Mouse (Mus musculus) lung, adult 2 months (tissue): ENCODE measurements around the gene Ankrd44.

Source experiments
- CTCF ChIP-seq: fragments of 200-500 bp; IDR thresholded peaks from 2 replicates; pipeline ENCODE4 v1.5.1; 2011; ENCODE audit warnings: mild to moderate bottlenecking, low read length, control low read depth; ENCODE audit not compliant: insufficient read depth
- POLR2A ChIP-seq: fragments of 200-500 bp; IDR thresholded peaks from 2 replicates; pipeline ENCODE4 v1.6.1; 2011; ENCODE audit warnings: low read depth, mild to moderate bottlenecking, control low read depth, low read length, borderline replicate concordance; ENCODE audit errors: extremely low read depth

DNA sequence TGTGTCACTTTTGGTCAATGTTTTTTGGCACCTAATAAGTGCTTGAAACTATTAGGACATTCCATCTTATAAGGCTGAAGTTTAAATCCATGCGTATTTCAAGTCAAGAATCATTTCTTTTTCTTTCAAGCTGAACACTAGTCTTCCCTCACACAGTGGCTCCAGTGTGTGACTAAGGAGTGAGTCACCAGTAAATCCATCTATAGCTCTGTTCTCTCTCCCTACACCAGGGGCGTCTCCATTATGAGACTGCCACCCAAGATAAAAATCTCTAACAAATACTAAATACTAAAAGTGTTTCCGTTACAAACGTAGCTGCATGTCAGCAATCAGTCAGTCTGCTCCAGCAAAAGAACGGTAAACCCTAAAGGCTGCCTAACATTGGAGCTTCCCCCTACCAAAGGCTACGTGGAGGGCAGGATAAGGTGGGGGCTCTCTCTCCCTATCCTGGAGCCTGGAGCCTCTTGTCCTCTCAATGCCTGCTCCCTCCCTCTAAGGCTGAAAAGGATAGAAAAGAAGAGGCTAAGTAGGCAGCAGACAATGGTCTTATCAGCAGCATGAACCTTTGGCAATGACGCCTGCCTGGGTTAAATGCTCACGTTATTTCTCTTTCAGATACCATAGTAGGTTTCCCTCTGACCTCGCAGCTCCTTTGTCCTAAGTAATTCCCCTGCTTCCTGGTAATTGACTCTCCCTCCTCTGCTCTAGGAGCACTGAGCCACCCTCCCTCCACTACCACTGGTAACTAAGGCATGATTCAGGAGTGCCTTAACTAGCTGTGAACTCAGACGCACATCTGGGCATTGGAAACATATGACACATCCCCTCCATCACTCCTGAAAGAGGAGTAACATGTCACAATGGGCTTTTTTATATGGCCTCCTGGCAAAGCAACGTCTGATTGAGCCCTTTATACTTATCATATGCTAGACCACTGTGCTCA, 212.7 kb downstream of the Ankrd44 start:
- TF ChIP-seq CTCF (no peak), POLR2A (no peak)
